Comparison of ENCODE assay signal across 8 mouse cellular contexts in genomic region chr4:45184521-45185330, GRCm38 (mm10). TPM values are rescaled to one million over a fixed set of nuclear protein-coding genes. Genes with fewer than 3 reads are reported as not detected.
A peak's percentile ranks its signal among the peaks of the same experiment; 100 is the strongest.
DNase-seq lines count a peak whose midpoint lies in the region; ATAC-seq and TF ChIP-seq lines count a peak whose summit lies in the region.

Gene Frmpd1 (plus strand): TSS chr4:45184875.

- POLR2A ChIA-PET in Patski (lab: Charles Lee) = no interaction called here

- H3K9me3 ChIP-seq in hindbrain, embryonic 10.5 days = no peaks in the 10 kb centered on the region
- no peaks in the 10 kb centered on the region for H3K9me3 ChIP-seq in lung, embryonic 15.5 days

- peak; percentile 96 for ATAC-seq in Patski
- ATAC-seq in lung, embryonic 15.5 days (ENCODE audit: borderline replicate concordance, extremely low read depth, low FRiP score, low TSS enrichment) = peak; percentile 85

- no peak for DNase-seq in Patski (ENCODE audit: low read depth, low spot score)
- DNase-seq in cerebellum, adult 9-10 months = peak; percentile 8
- DNase-seq in frontal cortex, postnatal 10 days (ENCODE audit: low spot score in 2 of 2) = peak; percentile 46 to 57
- DNase-seq in hindbrain, embryonic 10.5 days (ENCODE audit: low spot score) = peak; percentile 62
- peak; percentile 49 for DNase-seq in layer of hippocampus, adult 9-11 months
- peak; percentile 46 for DNase-seq in retina, adult 2 months (ENCODE audit: low read depth, low spot score)
- peak; percentile 56 for DNase-seq in urinary bladder, adult 2 months (ENCODE audit: low spot score)

- H3K4me3 ChIP-seq in hindbrain, embryonic 10.5 days = peak within 1 kb of the TSS; percentile 77
- H3K4me3 ChIP-seq in lung, embryonic 15.5 days = peak within 1 kb of the TSS; percentile 66

- CTCF ChIA-PET in Patski (lab: Charles Lee) = no interaction called here

- H3K4me1 ChIP-seq in hindbrain, embryonic 10.5 days (replicated peaks) = peaks cover 19% of the 10 kb centered on the region
- H3K4me1 ChIP-seq in lung, embryonic 15.5 days = peaks cover 10% of the 10 kb centered on the region; the same call in 1 of the 2 replicates

- no peak for TF ChIP-seq CTCF in Patski (IDR thresholded peaks at IDR 0.05)

- H3K9ac ChIP-seq in lung, embryonic 15.5 days = peak within 1 kb of the TSS; percentile 39

- peaks cover 5% of the 10 kb centered on the region for H3K27me3 ChIP-seq in Patski
- H3K27me3 ChIP-seq in hindbrain, embryonic 10.5 days (ENCODE audit: insufficient read depth, poor library complexity, severe bottlenecking) = peaks cover 66% of the 10 kb centered on the region
- peaks cover 56% of the 10 kb centered on the region for H3K27me3 ChIP-seq in lung, embryonic 15.5 days

- WGBS in hindbrain, embryonic 10.5 days = 2% methylated on average over 85 of the region's 85 CpGs
- under 1% methylated on average over 61 of the region's 85 CpGs for WGBS in lung, embryonic 15.5 days

- H3K4me2 ChIP-seq in lung, embryonic 15.5 days = peak within 1 kb of the TSS; percentile 100

- in situ Hi-C loops in Patski (cut with MboI; ENCODE audit: low pct_unique_long_range_greater_than_20kb) = no loop called here

- H3K27ac ChIP-seq in hindbrain, embryonic 10.5 days = peak within 1 kb of the TSS; percentile 87
- H3K27ac ChIP-seq in lung, embryonic 15.5 days = no peak within 1 kb of the TSS

- no peaks in the 10 kb centered on the region for H3K36me3 ChIP-seq in hindbrain, embryonic 10.5 days
- no peaks in the 10 kb centered on the region for H3K36me3 ChIP-seq in lung, embryonic 15.5 days

RNA-seq across cellular contexts. Expression of gene Frmpd1, which starts in this region (rescaled TPM):
- 0.04 TPM for polyA plus RNA-seq in Patski (2021)
- 1.5 and 1.8 TPM in 2 replicates for polyA plus RNA-seq in hindbrain, embryonic 10.5 days (2016; fragmentation: Nextera tagmentation; extraction: Ambion mirVana)
- 0.38 and 0.75 TPM in 2 replicates for polyA plus RNA-seq in lung, embryonic 15.5 days (2015; fragmentation: Nextera tagmentation; extraction: Ambion mirVana)
- polyA plus RNA-seq in urinary bladder, adult 2 months (2012; rRNA removed) = 0.19 and 0.25 TPM in 2 replicates

Comparison
In these comparisons a context has a peak if more than half of its experiments do, and no peak if none do; other contexts are left out.
1. Peak in ATAC-seq in Patski; RNA of the gene not detected or under 1 TPM.
2. Peak in ATAC-seq, H3K4me3 ChIP-seq, H3K9ac ChIP-seq and H3K4me2 ChIP-seq in lung, embryonic 15.5 days; RNA of the gene not detected or under 1 TPM.
3. Peak in DNase-seq in urinary bladder, adult 2 months; RNA of the gene not detected or under 1 TPM.